Mouse (Mus musculus) liver, postnatal 0 days (tissue): Measurements from ENCODE around the gene Tll2.

Experiments used
- CTCF ChIP-seq: sonication (generic); IDR thresholded peaks from 2 replicates; pipeline ENCODE4 v1.5.1; 2016; ENCODE audit warnings: antibody characterized with exemption, low read depth
- EP300 ChIP-seq: IDR thresholded peaks from 2 replicates; pipeline ENCODE4 v1.6.1; 2016; ENCODE audit warnings: antibody characterized with exemption, low read depth, mild to moderate bottlenecking

DNA sequence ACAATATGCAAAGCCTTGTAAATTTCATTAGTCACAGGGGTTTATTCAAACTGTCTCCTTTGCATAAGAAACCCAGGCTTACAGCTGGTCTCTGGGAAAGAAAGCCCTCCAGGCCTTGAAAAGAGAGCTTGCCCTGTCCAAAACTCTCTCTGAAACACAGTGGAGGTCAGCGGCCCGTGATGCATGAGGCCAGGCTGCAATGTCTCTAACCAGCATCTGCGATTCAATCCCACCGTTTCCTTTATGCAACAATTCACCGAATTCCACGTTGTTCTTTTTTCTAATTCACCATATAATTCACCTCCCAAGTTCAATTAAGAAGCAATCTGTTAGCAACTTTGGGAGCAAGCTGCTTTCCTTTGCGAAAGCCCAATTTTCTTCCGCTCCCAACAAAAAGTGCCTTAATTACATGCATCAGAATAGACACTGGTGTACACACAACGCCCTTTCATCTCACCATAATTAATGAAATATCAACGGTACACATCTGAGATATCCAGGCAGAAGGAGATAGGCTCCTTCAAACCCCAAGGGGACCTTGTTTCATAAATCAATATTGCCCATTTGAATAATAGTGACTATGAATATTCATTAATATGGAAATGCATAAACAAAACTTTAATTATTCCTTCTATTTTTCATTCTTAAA lies 42.1 kb downstream of the Tll2 start:
- no peak for TF ChIP-seq EP300
- TF ChIP-seq CTCF: no peak
